Mouse (Mus musculus) adipocyte (in vitro differentiated cells): Measurements from ENCODE around the gene Bptf.
"Not testable (repeated sequence)": the region's sequence is repeated elsewhere in the genome, so short reads cannot be mapped to it uniquely, and the experiment has no call there.

Experiments used
- DNase-seq: peaks from one replicate; pipeline ENCODE4 v3.0.0-alpha.2; 2016; ENCODE audit warnings: low spot score

The Bptf gene

GRCm38 (mm10) chr11:106985979-106986604 is 145.8 kb downstream of the Bptf start:
- DNase-seq, result not testable (repeated sequence)
